Mouse (Mus musculus): ENCODE measurements around the gene Zfp512b.

DNA sequence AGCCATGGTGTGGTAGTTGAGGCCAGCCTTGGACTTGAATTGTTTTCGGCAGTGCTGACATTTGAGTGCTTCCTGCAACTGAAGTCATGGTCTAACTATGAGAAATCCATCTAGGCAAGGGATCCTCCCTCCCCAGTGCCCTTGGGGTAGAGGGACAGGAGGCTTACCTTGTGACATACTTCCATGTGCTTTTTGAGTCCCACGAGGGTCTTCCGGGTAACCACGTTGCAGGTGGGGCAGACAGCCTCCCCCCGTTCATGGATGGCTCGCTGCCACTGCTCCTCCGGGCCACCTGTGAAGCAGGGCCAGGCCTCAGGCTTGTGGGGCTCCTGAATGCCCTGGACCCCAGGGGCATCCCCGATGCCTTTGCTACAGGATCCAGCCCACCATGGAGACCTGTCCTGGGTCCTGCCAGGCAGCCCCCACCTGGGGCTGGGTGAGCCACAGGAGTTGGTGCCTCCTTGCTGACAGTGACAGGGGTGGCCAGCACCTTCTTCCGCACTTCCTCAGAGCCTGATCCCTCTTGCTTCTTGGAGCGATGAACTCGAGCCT, 4.3 kb downstream of the Zfp512b start:
- TF ChIP-seq CTCF (IDR thresholded peaks at IDR 0.05; ENCODE audit: low read depth, low read length): no peak
- no peak for TF ChIP-seq POLR2A (IDR thresholded peaks at IDR 0.05; ENCODE audit: extremely low read depth, insufficient read depth, low read length)
